Mouse (Mus musculus) forebrain, postnatal 0 days (tissue): ENCODE results near the gene Borcs5. TPM values are rescaled to one million over a fixed set of nuclear protein-coding genes. Genes with fewer than 3 reads are reported as not detected.

Experiments
- ATAC-seq: fragments of 200-750 bp; cut with Nextera tagmentation; 2 replicates; pipeline ENCODE4 v1.8.0; 2017; ENCODE audit warnings: mild to moderate bottlenecking, moderate library complexity
- DNase-seq: peaks from one replicate; pipeline ENCODE4 v3.0.0-alpha.2; 2015
- H3K27ac ChIP-seq: fragments of 300-500 bp; sonication (generic); 2 replicates; pipeline ENCODE4 v1.5.1; 2014; ENCODE audit warnings: low read depth, mild to moderate bottlenecking, antibody characterized with exemption, low read length, moderate library complexity, mixed read lengths
- H3K27me3 ChIP-seq: fragments of 300-500 bp; sonication (generic); 2 replicates; pipeline ENCODE4 v1.6.1; 2014; ENCODE audit warnings: mild to moderate bottlenecking, low read length, mixed read lengths; ENCODE audit not compliant: insufficient read depth
- H3K36me3 ChIP-seq: fragments of 300-500 bp; sonication (generic); 2 replicates; pipeline ENCODE4 v1.6.1; 2014; ENCODE audit warnings: mild to moderate bottlenecking, moderate library complexity; ENCODE audit not compliant: insufficient read depth
- H3K4me1 ChIP-seq: fragments of 300-500 bp; sonication (generic); 2 replicates; pipeline ENCODE4 v1.6.1; 2014; ENCODE audit warnings: antibody characterized with exemption; ENCODE audit not compliant: insufficient read depth
- H3K4me2 ChIP-seq: fragments of 300-500 bp; sonication (generic); 2 replicates; pipeline ENCODE4 v1.6.1; 2014; ENCODE audit warnings: low read depth, mild to moderate bottlenecking, moderate library complexity
- H3K4me3 ChIP-seq: fragments of 300-500 bp; sonication (generic); 2 replicates; pipeline ENCODE4 v1.5.1; 2014; ENCODE audit warnings: low read depth, low read length, mixed read lengths
- H3K9ac ChIP-seq: fragments of 300-500 bp; sonication (generic); 2 replicates; pipeline ENCODE4 v1.6.1; 2014; ENCODE audit warnings: mild to moderate bottlenecking
- H3K9me3 ChIP-seq: fragments of 300-500 bp; sonication (generic); 2 replicates; pipeline ENCODE4 v1.6.1; 2016; ENCODE audit warnings: low read length
- CTCF ChIP-seq: sonication (generic); IDR thresholded peaks from 2 replicates; pipeline ENCODE4 v1.5.1; 2016; ENCODE audit warnings: antibody characterized with exemption, control low read depth, low read depth
- WGBS: fragments of 180-500 bp; shearing (Covaris S2); extraction: QIAGEN DNeasy Blood & Tissue Kit; methylation state at CpG from one replicate; pipeline ENCODE4 v1.1.7; 2014; 5-methylcytosine and 5-hydroxymethylcytosine counted together
- polyA plus RNA-seq: library from polyadenylated mRNA; unstranded; fragments of >200 nt; fragmentation: Nextera tagmentation; extraction: Ambion mirVana; gene quantifications from 2 replicates; pipeline ENCODE4 v1.2.1, GENCODE M21; 2015
- total RNA-seq: library from RNA; depleted of rRNA; stranded (reverse); fragments of >200 nt; gene quantifications from 2 replicates; pipeline ENCODE4 v1.2.3, GENCODE M21; 2014

Borcs5 gene
- total and polyA plus RNA-seq, 2 experiments from 2014 or later, result 41.2 to 42.6 TPM

- Histone ChIP-seq H3K4me3 (peak overlapping the region; percentile 13; the same call in 1 of the 2 replicates), H3K4me1 (no peaks in the 10 kb centered on the region), H3K9ac (no peak overlapping the region), H3K27ac (no peak overlapping the region), H3K36me3 (no peaks in the 10 kb centered on the region), H3K4me2 (peak overlapping the region; percentile 29), H3K27me3 (no peaks in the 10 kb centered on the region), H3K9me3 (no peaks in the 10 kb centered on the region)
- peak; percentile 97 for TF ChIP-seq CTCF
- whole genome bisulfite sequencing, result 24% methylated on average over 16 of the region's 16 CpGs
- ATAC-seq, result peak; percentile 70
- DNase-seq, result peak; percentile 87
These were observed 24.3 kb upstream of the Borcs5 start for GRCm38 (mm10) chr6:134614723-134615648.

- ATAC-seq (no peak), DNase-seq (no peak)
- WGBS, result 58% methylated on average over 3 of the region's 3 CpGs
- Histone ChIP-seq H3K4me3 (no peak overlapping the region), H3K9me3 (no peaks in the 10 kb centered on the region), H3K27me3 (no peaks in the 10 kb centered on the region), H3K4me2 (no peak overlapping the region), H3K36me3 (no peaks in the 10 kb centered on the region), H3K4me1 (no peaks in the 10 kb centered on the region), H3K27ac (no peak overlapping the region), H3K9ac (no peak overlapping the region)
- TF ChIP-seq CTCF, result 0 out of 2 replicates have a peak, but pooled peaks have one; percentile 10
These were observed 21.7 kb upstream of the Borcs5 start for GRCm38 (mm10) chr6:134617589-134617988.

GRCm38 (mm10) chr6:134620129-134620528 is 19.2 kb upstream of the Borcs5 start:
- H3K9me3 ChIP-seq, result no peaks in the 10 kb centered on the region
- no peak overlapping the region for H3K4me3 ChIP-seq
- no peak overlapping the region for H3K4me2 ChIP-seq
- H3K36me3 ChIP-seq, result no peaks in the 10 kb centered on the region
- no peak for TF ChIP-seq CTCF
- 74% methylated on average over 3 of the region's 3 CpGs for WGBS
- H3K27ac ChIP-seq, result no peak overlapping the region
- no peaks in the 10 kb centered on the region for H3K27me3 ChIP-seq
- DNase-seq (no peak), ATAC-seq (no peak)
- no peak overlapping the region for H3K9ac ChIP-seq
- no peaks in the 10 kb centered on the region for H3K4me1 ChIP-seq

- ATAC-seq, result no peak
These were observed 18.3 kb upstream of the Borcs5 start for GRCm38 (mm10) chr6:134620846-134621551.

GRCm38 (mm10) chr6:134621552-134621949 is 17.8 kb upstream of the Borcs5 start:
- Histone ChIP-seq H3K27ac (no peak overlapping the region), H3K4me1 (no peaks in the 10 kb centered on the region), H3K4me2 (no peak overlapping the region), H3K27me3 (no peaks in the 10 kb centered on the region), H3K9ac (no peak overlapping the region), H3K4me3 (no peak overlapping the region), H3K9me3 (no peaks in the 10 kb centered on the region), H3K36me3 (no peaks in the 10 kb centered on the region)
- ATAC-seq (no peak; the same call in 1 of the 2 replicates), DNase-seq (no peak)
- WGBS, result 78% methylated on average over 14 of the region's 14 CpGs
- no peak for TF ChIP-seq CTCF

More at GRCm38 (mm10) chr6:134620846-134621551, 18.3 kb upstream of the Borcs5 start:
- H3K4me2 ChIP-seq, result no peak overlapping the region
- no peaks in the 10 kb centered on the region for H3K9me3 ChIP-seq
- H3K9ac ChIP-seq, result no peak overlapping the region
- DNase-seq, result peak; percentile 51
- no peak overlapping the region for H3K4me3 ChIP-seq
- H3K27ac ChIP-seq, result no peak overlapping the region
- H3K36me3 ChIP-seq, result no peaks in the 10 kb centered on the region
- TF ChIP-seq CTCF, result peak; percentile 62
- 65% methylated on average over 6 of the region's 6 CpGs for WGBS
- no peaks in the 10 kb centered on the region for H3K4me1 ChIP-seq
- no peaks in the 10 kb centered on the region for H3K27me3 ChIP-seq

- Histone ChIP-seq H3K27ac (no peak overlapping the region), H3K27me3 (no peaks in the 10 kb centered on the region), H3K4me1 (no peaks in the 10 kb centered on the region), H3K4me2 (no peak overlapping the region), H3K9ac (no peak overlapping the region), H3K4me3 (no peak overlapping the region), H3K36me3 (no peaks in the 10 kb centered on the region), H3K9me3 (no peaks in the 10 kb centered on the region)
- TF ChIP-seq CTCF, result no peak
- ATAC-seq (no peak), DNase-seq (no peak)
- WGBS, result 65% methylated on average over 12 of the region's 12 CpGs
These were observed 13.9 kb upstream of the Borcs5 start for GRCm38 (mm10) chr6:134625431-134625830.

GRCm38 (mm10) chr6:134626564-134626963 is 12.7 kb upstream of the Borcs5 start:
- Histone ChIP-seq H3K27me3 (no peaks in the 10 kb centered on the region), H3K4me2 (no peak overlapping the region), H3K9me3 (no peaks in the 10 kb centered on the region), H3K4me1 (0 out of 2 replicates have a peak, but pooled peaks cover 1% of the 10 kb centered on the region), H3K27ac (no peak overlapping the region), H3K36me3 (no peaks in the 10 kb centered on the region), H3K9ac (no peak overlapping the region), H3K4me3 (no peak overlapping the region)
- 93% methylated on average over 1 of the region's 1 CpGs for WGBS
- ATAC-seq (no peak), DNase-seq (no peak)
- TF ChIP-seq CTCF, result no peak
